Mouse (Mus musculus) left cerebral cortex, postnatal 25 days (tissue): ENCODE results near the gene Cd4. TPM values are rescaled to one million over a fixed set of nuclear protein-coding genes. Genes with fewer than 3 reads are reported as not detected.

Experiments used
- DNase-seq, 2 experiments: peaks; one replicate each; pipeline ENCODE4 v3.0.0; 2022; ENCODE audit warnings: low spot score in 2 of 2, mixed read lengths in 1 of 2
- intact Hi-C: fragments of 180-260 bp; cut with DNase I; formaldehyde crosslinking; loops from one replicate; pipeline ENCODE4 v1.15.1; 2025
- total RNA-seq, 2 experiments: library from RNA; stranded (reverse); gene quantifications; 2 replicates each; pipeline ENCODE4 v1.2.3; 2021

Gene Cd4
- total RNA-seq = 1 to 10 TPM; 2.8 to 8.7 TPM

DNA sequence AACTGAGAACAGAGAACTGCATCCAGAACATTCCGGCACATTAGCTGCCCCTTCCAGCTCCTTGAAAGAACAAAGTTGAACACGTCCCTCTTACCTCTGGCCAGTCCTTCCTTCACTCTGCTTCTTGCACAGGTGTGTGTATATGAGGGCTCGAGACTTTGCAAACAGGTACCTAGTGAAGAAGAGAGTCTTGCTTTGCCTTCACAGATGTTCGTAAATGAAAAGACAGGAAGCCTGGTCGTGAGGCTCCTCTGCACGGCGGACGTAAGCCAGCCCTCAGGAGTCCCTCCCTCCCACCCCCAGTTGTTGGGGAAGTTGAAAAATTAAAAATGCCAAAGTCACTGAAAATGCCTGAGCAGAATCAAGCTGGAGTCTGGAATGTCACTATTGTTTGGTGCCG, at the start of gene Cd4:
TSS of gene Cd4 (minus strand) at position 236 of the 400 bp plus-strand sequence.
- DNase-seq = no peak
- intact Hi-C loops = no loop called here

DNA sequence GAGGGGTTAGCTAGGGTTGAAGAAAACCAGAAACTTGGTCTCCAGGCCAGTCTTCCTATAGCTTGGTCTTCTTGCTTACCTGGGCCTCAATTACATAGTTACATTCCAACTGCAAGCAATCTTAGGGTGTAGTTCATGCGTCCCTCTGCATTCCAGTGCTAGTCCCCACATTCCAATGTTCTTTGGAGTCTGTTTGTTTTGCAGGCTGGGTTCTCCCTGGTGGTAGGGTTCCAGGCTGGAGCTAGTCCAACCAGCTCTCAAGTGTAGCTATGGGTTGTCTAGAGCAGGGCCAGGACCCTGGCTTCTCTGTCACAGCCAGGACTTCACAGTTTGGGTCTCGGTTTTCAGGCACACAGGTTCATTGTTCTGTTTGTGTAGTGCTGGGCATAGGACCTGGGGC, 49.5 kb upstream of the Cd4 start:
- intact Hi-C loops = loop anchor here (2.0 kb wide), 1 partner anchor 59 kb away; the partner anchor contains the start of gene Pianp
- no peak for DNase-seq

DNA sequence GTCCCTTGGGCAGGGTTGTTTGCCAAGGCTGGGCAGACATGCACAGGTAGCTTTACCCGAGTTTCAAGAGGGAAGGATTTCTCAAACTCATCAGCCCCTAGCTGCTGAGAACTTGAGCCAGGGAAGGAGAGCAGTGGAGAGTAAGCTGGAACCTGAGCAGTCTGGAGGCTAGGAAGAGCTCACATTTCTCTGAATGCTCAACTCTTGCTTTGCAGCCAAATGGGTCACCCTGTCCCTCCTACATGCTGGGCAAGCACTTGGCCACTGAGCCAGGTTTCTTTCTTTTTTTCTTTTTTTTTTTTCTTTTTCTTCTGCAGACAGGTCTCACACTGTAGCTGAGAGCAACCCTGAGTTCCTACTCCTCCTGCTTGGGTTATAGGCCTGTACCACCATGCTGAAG, 48.7 kb upstream of the Cd4 start:
- intact Hi-C loops = loop anchor here (2.0 kb wide), 1 partner anchor 60 kb away; the partner anchor contains the start of gene Pianp
- no peak for DNase-seq

DNA sequence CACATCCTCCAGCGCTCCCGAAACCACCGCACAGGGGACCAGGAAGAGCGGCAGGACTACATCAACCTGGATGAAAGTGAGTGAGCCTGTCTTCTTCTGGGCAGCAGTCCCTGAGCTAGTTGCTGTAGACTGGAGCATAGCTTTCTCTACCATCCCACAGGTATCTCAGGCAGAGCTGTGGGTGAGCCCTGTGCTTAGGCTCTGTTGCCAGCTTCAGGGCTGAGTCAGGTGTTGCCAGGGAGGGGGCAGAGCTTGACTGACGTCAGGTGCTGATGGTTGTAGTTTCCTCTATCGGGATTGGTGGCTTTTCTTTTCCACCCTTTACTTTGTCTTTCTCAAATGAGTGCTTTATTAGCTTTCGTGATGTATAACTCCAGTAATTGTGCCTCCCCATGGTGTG, 46.6 kb upstream of the Cd4 start:
- intact Hi-C loops = loop anchor here (5.0 kb wide), 1 partner anchor 73 kb away; the partner anchor contains the start of gene Zfp384
- peak in 1 of 2 experiments; percentile 44 for DNase-seq

DNA sequence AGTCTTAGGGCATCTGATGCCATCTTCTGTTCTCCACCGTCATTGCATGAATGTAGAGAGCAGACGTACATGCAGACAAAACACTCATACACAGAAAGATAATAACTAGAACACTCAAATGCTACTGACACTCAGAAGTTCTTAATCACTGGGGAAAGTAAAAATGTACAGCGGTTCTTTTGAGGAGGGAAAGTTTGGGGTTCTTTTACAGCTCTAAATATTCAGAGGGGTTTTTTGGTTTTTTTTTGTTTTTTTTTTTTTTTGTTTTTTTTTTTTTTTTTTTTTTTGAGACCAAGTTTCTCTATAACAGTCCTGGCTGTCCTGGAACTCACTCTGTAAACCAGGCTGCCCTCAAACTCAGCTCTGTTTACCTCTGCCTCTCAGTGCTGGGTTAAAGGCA, 45.1 kb upstream of the Cd4 start:
- intact Hi-C loops = loop anchor here (5.0 kb wide), 1 partner anchor 74 kb away; the partner anchor contains the start of gene Zfp384
- DNase-seq = no peak

DNA sequence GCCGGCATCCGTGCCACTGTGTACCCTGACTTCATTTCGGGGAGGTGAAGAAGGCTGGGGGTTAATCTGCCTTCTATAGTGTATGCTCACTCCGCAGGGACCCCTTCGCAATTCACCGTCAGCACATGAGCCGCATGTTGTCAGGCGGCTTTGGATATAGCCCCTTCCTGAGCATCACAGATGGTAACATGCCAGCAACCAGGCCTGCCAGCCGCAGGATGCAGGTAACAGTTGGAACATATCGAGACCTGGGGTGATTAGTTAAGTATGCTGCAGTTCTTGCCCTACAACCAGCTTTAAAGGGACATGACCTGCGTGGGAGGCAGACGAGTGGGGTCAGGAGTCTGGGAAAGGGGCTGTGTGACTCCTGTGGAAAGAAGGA, 44.3 kb upstream of the Cd4 start:
- intact Hi-C loops = loop anchor here (5.0 kb wide), 1 partner anchor 75 kb away; the partner anchor contains the start of gene Zfp384
- no peak for DNase-seq

DNA sequence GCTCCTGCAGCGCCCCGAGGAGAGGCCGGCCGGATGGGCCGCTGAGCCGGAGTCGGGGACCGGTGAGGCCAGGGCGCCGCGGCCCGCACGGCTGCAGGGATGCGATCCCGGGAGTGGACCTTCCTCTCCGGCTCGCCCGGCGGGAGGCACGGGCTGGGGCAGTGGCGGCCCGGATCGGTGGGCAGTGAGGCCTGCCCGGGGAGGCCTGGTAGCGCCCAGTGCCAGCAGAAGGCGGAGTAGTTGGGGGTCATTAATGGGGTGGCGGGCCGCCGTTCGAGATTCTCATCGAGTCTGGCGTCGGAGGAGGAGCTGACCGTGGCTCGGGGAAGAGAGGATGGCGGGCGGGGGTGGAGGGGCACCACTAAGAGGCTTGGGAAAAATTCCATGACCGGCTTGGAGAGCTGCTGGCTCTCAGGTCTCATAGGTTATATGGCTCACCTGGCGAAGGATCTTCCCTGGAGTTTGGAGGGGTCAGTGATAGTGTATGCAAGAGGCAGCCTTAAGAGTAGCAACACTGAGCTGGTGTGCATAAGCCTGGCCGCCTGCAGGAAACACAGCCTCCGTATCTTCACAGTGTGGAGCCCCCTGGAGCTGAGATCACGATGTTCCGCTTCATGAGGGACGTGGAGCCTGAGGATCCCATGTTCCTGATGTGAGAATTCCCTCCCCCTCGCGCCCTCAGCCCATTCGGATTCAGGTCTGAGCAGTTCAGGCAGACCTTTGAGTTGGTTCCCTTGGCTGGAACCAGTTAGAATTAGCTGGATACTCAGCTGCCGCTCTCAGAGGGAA, 43.7 kb upstream of the Cd4 start:
- DNase-seq = peak; percentile 54 to 70
- intact Hi-C loops = loop anchor here (1.0 to 5.0 kb wide), 4 partner anchors 13 to 76 kb away; partner anchors contain the start of genes P3h3 and Zfp384

DNA sequence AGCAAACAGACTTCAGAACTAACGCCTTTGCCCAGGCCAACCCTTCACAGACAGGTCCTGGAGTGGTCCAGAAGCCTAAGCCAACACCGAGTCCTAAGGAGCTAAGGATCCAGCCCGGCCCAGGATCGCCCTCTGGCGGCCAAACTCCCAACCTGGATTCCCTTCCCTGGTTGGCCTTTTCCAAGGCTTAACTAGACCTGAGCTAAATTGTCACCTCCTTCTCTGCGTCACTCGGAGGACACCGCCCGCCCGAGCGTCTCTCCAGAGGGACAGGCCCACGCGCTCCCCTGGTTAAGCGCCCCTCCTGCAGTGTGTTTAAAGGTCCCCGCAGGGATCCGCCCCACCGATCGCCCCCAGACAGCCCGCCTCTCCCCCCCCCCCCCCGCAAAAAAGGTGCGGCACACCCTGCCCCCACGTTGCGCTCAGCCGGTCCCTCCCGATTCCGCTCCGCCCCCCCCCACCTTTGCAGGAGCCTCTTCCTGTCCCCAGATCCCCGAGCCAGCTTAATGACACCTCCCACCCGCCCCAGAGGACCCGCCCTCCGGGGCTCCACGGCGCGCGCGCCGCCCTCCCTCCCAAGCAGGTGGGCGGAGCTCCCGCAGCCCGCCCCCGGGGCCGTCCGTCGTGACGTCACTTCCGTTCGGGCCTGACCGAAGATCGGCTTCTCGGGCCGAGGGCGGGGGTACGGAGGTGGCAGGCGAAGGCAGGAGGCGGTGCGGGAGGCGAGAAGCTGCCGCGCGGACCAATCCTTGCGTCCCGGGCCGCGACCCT, 42.9 kb upstream of the Cd4 start, which contains the start of gene Mlf2:
TSS of gene Mlf2 (plus strand) at position 633 of the 771 bp plus-strand sequence.
- DNase-seq = peak; percentile 97 to 99
- intact Hi-C loops = loop anchor here (1.0 to 5.0 kb wide), 5 partner anchors 13 to 76 kb away; partner anchors contain the start of genes P3h3 and Zfp384

DNA sequence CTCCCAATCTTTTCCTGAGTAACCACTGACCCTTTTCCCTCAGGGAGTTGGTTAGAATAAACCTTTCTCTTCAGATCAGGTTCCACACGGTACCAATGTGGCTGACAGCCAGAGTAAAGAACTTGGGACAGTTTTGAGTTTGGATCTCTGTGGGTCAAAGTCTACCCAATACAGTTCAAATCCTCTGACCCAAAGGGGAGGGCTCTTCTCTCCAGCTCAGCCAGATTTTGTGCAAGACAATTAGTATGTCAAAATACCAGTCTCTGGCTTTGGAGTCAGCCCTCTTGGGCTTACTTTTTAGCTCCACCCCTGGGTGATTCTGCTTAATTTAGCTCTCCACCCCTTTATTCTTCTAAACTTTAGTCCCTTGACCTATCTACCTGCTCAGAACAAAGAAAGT, 42.2 kb upstream of the Cd4 start:
- DNase-seq = peak in 1 of 2 experiments; percentile 26
- intact Hi-C loops = loop anchor here (1.0 to 5.0 kb wide), 2 partner anchors 26 to 77 kb away; partner anchors contain the start of gene Zfp384

DNA sequence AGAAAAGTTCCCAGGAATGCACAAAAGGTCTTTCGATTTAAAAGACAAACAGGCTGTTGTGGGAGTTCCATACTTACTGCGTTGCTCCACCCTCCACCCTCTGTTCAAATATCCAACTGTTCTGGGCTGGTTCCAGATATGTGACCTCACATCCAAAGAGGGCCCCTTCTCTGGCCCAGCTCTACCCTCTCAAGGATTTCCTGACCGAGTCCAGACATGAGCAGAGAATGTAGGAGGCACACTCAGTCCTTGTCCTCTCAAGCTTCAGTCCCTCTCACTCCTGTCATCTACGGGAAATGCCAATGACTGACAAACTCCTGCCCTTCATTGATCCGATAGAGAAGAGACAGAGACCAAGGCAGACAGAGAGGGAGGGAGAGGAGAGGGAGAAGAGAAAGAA, 37.9 kb upstream of the Cd4 start:
- intact Hi-C loops = no loop called here
- no peak for DNase-seq

DNA sequence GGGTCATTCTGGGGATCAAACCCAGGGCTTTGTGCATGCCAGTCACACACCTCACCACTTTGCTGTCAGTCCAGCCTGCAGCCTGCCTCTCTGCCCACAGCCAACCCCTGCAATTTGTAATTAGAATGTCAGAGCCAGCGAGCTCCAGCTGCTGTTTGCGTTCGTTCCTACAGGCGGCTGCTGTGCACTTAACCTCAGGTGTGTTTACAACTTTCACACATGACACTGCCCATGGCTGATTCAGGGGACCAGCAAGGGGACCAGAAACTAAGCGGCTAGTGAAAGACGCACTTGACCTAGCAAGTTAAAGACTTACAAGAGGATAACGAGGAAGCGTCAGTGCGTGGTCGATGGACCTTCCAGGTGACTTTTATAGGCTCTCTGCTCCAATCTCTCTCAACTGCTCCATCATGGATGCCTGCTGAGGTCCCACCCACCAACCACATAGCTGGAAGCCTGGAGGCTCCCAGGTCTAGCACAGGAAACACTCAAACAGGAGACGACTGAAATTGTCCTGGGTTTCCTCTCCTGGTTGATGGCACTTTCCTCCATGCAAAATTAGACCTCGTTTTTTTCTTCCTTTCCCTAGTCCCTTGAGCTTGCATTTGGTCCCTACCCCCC, 37.3 kb upstream of the Cd4 start:
- no peak for DNase-seq
- intact Hi-C loops = no loop called here

DNA sequence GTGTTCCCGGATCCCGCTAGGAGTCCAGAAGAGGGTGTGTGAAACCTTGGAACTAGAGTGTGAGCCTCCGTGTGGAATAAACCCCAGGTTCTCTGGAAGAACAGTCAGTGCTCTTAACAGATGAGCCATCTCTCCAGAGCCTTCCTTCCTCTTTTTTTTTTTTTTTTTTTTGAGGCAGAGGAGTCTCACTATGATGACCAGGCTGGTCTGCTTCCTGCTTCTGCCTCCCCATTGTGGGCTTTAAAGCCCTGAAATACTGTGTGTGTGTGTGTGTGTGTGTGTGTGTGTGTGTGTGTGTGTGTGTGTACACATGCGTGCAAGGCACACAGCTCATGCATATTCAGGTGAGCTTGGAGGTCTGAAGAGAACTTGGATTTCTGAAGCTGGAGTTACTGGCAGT, 33.5 kb upstream of the Cd4 start:
- no peak for DNase-seq
- intact Hi-C loops = no loop called here

DNA sequence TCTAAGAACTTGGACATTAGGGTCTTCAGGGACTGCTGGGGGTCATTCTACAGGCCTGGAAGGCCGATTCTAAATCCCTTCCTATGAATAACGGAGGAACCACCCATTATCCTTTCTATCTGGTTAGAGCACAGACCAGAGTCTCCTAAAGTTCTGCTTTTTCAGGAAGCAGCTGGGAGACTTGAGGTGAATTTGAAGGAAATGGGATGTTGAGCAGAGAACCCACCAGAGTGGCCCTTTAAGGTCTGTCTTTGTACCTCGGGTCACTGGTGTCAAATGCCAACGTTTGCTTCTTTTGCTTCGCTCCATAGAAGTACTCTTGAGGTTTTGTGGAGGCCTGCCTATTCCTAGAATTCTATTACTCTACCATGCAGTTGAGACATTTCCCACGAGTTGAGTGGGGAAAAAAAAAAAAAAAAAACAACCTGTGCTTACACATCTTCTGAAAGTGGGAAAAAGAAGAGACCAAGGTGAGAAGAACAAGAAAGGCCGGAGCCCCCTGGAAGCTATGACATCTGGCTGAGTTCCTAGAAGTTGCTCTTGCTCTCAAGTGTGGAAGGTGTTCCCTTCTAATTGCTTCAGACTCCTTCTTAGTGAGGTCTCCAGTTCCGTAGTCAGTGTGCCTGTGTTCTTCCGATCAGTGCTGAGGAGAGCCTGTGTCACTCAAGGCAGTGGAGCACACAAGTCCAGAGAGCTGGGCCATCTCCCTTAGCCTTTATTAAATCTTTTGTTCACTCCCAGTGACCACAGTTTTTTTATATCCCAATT, 32.5 kb upstream of the Cd4 start:
- DNase-seq = no peak

DNA sequence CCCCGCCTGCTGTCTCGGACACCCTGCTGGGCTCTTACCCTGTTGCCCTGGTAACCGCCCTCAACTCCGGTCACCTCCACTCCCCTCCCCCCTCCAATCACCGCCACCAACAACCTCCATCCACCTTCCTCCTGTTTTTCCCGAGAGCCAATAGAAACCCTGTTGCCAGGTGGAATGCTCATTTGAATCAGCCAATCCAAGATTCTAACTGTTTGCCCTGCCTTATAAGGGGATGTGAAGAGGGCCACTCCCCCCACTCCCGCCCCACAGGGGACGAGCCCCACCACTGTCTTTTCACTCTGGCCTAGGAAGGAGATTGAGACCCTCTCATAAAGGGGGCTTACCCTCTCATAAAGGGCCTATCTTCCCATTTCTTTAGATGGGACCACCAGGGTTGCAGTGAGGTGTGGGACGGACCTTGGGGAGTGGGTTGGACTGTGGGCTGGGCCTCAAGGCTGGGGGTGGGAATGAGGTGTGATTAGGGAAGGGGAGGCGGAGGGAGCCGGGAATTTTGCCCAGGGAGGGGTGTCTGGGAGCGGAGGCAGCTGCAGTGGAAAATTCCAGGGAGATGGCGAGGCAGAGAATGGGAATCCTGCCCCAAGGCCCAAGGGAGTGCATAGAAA, 31.8 kb upstream of the Cd4 start, which contains the start of gene Ptms:
TSS of gene Ptms (minus strand) at position 409 of the 623 bp plus-strand sequence.
- DNase-seq = peak; percentile 89 to 99
- intact Hi-C loops = loop anchor here (5.0 kb wide), 2 partner anchors 87 to 177 kb away; partner anchors contain the start of genes Chd4 and Zfp384

More for the DNA sequence above, 32.5 kb upstream of the Cd4 start:
- intact Hi-C loops = no loop called here

DNA sequence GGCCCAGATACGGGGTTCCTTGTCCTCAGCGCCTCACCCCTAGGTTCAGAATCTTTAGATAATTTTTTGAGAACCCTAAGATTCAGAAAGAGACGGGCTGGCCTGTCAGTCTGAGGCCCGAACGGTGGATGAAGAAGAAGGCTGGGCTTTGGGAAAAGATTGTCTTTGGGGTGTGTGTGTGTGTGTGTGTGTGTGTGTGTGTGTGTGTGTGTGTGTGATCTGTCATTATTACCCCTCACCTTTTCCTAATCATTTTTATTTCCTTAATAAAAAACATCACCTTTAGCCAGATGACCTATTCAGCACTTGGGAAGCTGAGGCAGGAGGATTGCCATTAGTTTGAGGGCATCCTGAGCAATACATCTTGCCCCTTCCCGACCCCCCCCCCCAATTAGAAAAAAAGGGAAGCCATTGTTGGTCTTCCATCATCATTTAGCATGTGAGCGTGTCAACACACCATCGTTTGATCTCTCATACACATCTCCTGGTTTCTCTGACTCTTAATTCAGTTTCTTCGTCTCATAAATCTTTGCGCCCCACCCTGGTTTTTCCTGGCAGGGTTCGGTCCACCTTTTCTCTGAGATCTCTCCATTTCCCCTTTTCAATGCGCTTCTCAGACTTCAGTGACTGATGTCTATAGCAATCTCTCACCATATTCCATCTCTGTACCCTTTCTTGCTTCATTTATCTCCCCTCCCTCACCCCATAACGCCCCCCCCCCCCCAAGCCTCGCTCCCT, 31.0 kb upstream of the Cd4 start:
- DNase-seq = peak in 1 of 2 experiments; percentile 31
- intact Hi-C loops = loop anchor here (1.0 to 5.0 kb wide), 5 partner anchors 12 to 178 kb away; partner anchors contain the start of genes Chd4, Mlf2, P3h3 and Zfp384

DNA sequence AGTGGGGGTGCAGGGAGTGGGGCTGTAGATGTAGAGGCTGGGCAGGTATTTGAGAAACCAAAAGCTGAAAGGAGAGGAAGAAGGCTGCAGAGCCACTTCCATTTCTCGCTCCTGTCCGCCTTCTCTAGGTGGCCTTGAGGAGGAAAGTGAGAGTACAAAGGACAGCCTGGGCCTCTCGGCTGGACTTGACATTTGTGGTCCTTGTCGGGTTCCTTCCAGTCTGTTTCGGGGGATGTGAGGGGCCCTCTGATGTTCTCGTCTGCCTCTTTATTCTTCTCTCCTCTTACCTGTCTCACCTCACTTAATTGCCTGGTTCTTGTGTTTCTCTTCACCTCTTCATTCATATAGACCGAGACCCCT, 30.3 kb upstream of the Cd4 start:
- DNase-seq = no peak
- intact Hi-C loops = loop anchor here (1.0 to 5.0 kb wide), 5 partner anchors 13 to 179 kb away; partner anchors contain the start of genes Chd4, Mlf2, P3h3 and Zfp384

DNA sequence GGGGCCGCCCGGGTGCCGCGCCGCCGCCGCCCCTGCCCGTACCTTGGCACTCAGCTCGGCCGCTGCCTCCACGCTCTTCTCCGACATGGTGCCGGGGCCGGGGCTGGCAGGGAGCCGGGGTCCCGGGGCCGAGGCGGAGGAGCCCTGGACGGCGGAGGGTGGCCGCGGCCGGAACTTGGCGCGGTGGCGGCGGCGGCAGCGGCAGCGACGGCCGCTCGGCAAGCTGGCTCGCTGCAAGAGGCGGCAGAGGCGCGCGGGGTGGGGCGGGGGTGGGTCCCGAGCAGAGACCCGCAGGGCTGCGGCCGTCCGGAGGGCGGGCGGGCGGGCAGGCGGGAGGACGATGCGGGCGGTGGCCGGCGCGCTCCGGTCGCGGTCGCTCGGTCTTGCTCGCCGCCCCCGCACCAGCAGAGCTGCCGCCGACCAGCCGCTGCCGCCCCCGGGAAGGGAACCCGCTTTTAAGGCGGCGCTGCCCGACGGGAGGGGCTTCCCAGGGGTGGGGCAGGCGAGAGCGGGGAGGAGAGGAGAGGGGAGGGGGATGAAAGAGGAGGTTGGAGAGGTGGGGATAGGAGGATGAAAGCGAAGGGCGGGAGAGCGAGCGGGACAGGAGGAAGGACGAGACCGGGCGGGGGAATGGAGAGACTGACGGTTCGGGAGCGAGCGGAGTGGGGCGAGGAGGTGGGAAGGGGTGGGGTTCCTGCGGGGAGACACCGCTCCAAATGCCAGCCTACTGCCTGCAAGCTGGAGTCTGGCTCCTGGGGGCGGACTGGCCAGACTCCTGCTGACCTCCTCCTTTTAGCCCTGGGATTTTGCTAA, 29.7 kb upstream of the Cd4 start:
- intact Hi-C loops = loop anchor here (1.0 to 5.0 kb wide), 6 partner anchors 13 to 180 kb away; partner anchors contain the start of genes Chd4, Mlf2, P3h3 and Zfp384
- peak; percentile 86 to 97 for DNase-seq
